Mouse (Mus musculus) intestine, postnatal 0 days (tissue): ENCODE results near the gene Ces1a. TPM values are rescaled to one million over a fixed set of nuclear protein-coding genes. Genes with fewer than 3 reads are reported as not detected.

Experiments used
- ATAC-seq: fragments of 200-750 bp; cut with Nextera tagmentation; 2 replicates; pipeline ENCODE4 v1.8.0; 2017; ENCODE audit warnings: mild to moderate bottlenecking, moderate TSS enrichment, moderate library complexity
- H3K27ac ChIP-seq: fragments of 300-500 bp; sonication (generic); 2 replicates; pipeline ENCODE4 v1.5.1; 2014; ENCODE audit warnings: mild to moderate bottlenecking, low read depth, low read length, moderate library complexity
- H3K27me3 ChIP-seq: fragments of 300-500 bp; sonication (generic); replicated peaks from 2 replicates; pipeline ENCODE4 v1.6.1; 2014; ENCODE audit warnings: low read length, mixed read lengths; ENCODE audit not compliant: control insufficient read depth, insufficient read depth
- H3K36me3 ChIP-seq: fragments of 300-500 bp; sonication (generic); 2 replicates; pipeline ENCODE4 v1.6.1; 2014; ENCODE audit warnings: mild to moderate bottlenecking, moderate library complexity; ENCODE audit not compliant: control insufficient read depth, insufficient read depth
- H3K4me1 ChIP-seq: fragments of 300-500 bp; sonication (generic); replicated peaks from 2 replicates; pipeline ENCODE4 v1.6.1; 2014; ENCODE audit warnings: antibody characterized with exemption, low read length, mixed read lengths; ENCODE audit not compliant: control insufficient read depth, insufficient read depth
- H3K4me2 ChIP-seq: fragments of 300-500 bp; sonication (generic); replicated peaks from 2 replicates; pipeline ENCODE4 v1.6.1; 2014; ENCODE audit warnings: low read depth, mild to moderate bottlenecking, moderate library complexity
- H3K4me3 ChIP-seq: fragments of 300-500 bp; sonication (generic); 2 replicates; pipeline ENCODE4 v1.5.1; 2014; ENCODE audit warnings: low read depth, low read length
- H3K9ac ChIP-seq: fragments of 300-500 bp; sonication (generic); 2 replicates; pipeline ENCODE4 v1.6.1; 2014; ENCODE audit warnings: mild to moderate bottlenecking, low read depth, low read length
- H3K9me3 ChIP-seq: fragments of 300-500 bp; sonication (generic); 2 replicates; pipeline ENCODE4 v1.6.1; 2016; ENCODE audit warnings: mixed run types; ENCODE audit not compliant: control insufficient read depth
- CTCF ChIP-seq: sonication (generic); IDR thresholded peaks from 2 replicates; pipeline ENCODE4 v1.5.1; 2016; ENCODE audit warnings: low read depth, mild to moderate bottlenecking, control low read depth, antibody characterized with exemption, moderate library complexity
- WGBS: fragments of 180-500 bp; shearing (Covaris S2); extraction: QIAGEN DNeasy Blood & Tissue Kit; methylation state at CpG from one replicate; pipeline ENCODE4 v1.1.7; 2014; 5-methylcytosine and 5-hydroxymethylcytosine counted together
- polyA plus RNA-seq: library from polyadenylated mRNA; unstranded; fragments of >200 nt; fragmentation: Nextera tagmentation; extraction: Ambion mirVana; gene quantifications from 2 replicates; pipeline ENCODE4 v1.2.1, GENCODE M21; 2015

Ces1a gene
- polyA plus RNA-seq, result not detected in 2 replicates

- no peaks in the 10 kb centered on the region for H3K36me3 ChIP-seq
- no peak within 1 kb of the TSS for H3K4me2 ChIP-seq
- H3K27ac ChIP-seq, result no peak within 1 kb of the TSS
- WGBS, result 81% methylated on average over 3 of the region's 3 CpGs
- no peak for TF ChIP-seq CTCF
- H3K9me3 ChIP-seq, result no peaks in the 10 kb centered on the region
- H3K4me3 ChIP-seq, result no peak within 1 kb of the TSS
- no peaks in the 10 kb centered on the region for H3K4me1 ChIP-seq
- H3K9ac ChIP-seq, result no peak within 1 kb of the TSS
- no peaks in the 10 kb centered on the region for H3K27me3 ChIP-seq
- ATAC-seq, result no peak
Measured at GRCm38 (mm10) chr8:93048092-93048491, at the start of gene Ces1a. TSS of gene Ces1a (minus strand) at chr8:93048192.

DNA sequence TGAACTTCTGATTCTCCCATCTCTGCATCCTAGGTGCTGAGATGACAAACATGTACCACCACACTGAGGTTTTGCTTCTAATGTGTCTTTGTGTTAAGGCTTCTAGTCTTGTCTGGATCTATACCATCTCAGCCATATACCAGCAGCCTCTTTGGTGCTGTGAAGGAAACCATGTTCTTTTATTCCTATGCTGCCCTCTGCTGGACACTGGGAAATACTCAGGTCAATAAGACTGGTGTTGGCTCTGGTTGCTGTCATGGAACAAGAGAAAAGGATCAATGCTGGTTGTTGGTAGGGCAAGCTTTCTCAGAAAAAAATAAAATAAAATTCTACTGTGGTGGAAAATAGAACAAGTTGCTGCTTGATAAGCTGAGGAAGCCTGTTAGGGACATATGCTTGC, 47.4 kb upstream of the Ces1a start:
- no peaks in the 10 kb centered on the region for H3K36me3 ChIP-seq
- H3K9ac ChIP-seq, result no peak overlapping the region
- no peak for ATAC-seq
- no peaks in the 10 kb centered on the region for H3K9me3 ChIP-seq
- no peak overlapping the region for H3K4me2 ChIP-seq
- no peaks in the 10 kb centered on the region for H3K4me1 ChIP-seq
- no peaks in the 10 kb centered on the region for H3K27me3 ChIP-seq
- TF ChIP-seq CTCF, result peak; percentile 78
- H3K27ac ChIP-seq, result no peak overlapping the region
- H3K4me3 ChIP-seq, result no peak overlapping the region

DNA sequence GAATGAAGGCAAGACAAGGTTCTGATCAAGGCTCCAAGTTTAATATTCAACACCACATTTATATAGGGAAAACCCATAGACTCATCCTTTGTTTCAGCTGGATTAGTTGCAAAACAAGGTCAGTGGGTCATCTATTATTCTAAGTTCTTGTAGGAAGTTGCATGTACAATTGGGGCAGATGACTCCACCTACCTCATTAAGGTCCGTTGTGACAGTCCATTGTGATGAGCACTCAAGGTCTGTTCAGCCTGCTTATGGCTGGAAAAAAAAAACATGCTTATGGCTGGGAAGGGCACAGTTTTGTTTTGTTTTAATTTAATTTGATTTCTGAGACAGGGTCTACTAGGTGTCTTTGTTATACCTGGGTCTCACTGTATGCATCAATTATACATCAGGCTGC, 43.3 kb upstream of the Ces1a start:
- H3K27me3 ChIP-seq, result no peaks in the 10 kb centered on the region
- no peaks in the 10 kb centered on the region for H3K9me3 ChIP-seq
- no peaks in the 10 kb centered on the region for H3K4me1 ChIP-seq
- 37% methylated on average over 1 of the region's 1 CpGs for WGBS
- H3K9ac ChIP-seq, result no peak overlapping the region
- no peak for ATAC-seq
- no peak overlapping the region for H3K4me3 ChIP-seq
- H3K27ac ChIP-seq, result no peak overlapping the region
- TF ChIP-seq CTCF, result no peak
- no peaks in the 10 kb centered on the region for H3K36me3 ChIP-seq
- H3K4me2 ChIP-seq, result no peak overlapping the region

DNA sequence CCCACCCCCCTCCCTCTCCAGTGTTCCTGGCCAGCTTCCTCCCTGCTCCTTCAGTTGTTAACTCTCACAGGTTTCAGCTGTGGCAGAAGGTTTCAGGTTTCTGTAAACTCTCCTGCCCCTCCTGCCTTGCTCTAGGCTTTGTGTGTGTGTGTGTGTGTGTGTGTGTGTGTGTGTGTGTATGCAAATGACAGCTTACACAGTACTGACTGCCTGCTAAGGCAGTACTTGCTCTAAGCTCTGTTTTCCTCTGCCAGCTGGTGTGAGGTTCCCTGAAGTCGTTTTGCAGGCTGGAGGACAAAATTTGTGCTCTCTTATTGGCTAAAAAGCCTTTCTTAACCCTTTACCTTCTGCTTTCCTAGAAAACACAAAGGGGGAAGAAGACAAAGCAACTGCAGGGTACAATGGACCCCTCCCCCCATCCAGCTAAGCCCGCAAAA, 40.7 kb upstream of the Ces1a start:
- ATAC-seq, result no peak
- no peak overlapping the region for H3K4me2 ChIP-seq

DNA sequence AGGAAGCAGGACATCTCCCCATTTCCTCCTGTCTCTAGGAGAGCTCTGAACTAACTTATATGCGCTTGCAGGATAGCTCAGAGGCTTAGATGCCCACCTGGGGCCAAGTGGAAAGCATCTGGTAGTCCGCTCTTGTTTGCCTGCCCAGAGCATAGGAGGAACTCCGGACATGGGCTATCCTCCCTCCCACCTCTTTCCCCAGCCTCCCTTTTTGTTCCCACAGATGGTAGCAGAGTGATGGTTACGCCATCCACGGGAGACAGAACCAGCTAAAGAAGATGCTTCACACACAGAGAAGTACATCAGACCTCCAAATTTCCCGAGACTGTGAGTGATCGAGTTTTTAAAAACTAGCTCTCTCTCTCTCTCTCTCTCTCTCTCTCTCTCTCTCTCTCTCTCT, 40.2 kb upstream of the Ces1a start:
- Histone ChIP-seq H3K4me2 (no peak overlapping the region), H3K27ac (no peak overlapping the region), H3K36me3 (no peaks in the 10 kb centered on the region), H3K4me1 (no peaks in the 10 kb centered on the region), H3K9me3 (no peaks in the 10 kb centered on the region), H3K4me3 (no peak overlapping the region), H3K9ac (no peak overlapping the region), H3K27me3 (no peaks in the 10 kb centered on the region)
- no peak for TF ChIP-seq CTCF
- WGBS, result 21% methylated on average over 7 of the region's 7 CpGs
- no peak for ATAC-seq

More for the DNA sequence above, 40.7 kb upstream of the Ces1a start:
- 9% methylated on average over 2 of the region's 2 CpGs for WGBS
- Histone ChIP-seq H3K4me1 (no peaks in the 10 kb centered on the region), H3K9me3 (no peaks in the 10 kb centered on the region), H3K9ac (no peak overlapping the region), H3K27me3 (no peaks in the 10 kb centered on the region), H3K4me3 (no peak overlapping the region), H3K27ac (no peak overlapping the region), H3K36me3 (no peaks in the 10 kb centered on the region)
- TF ChIP-seq CTCF, result no peak

GRCm38 (mm10) chr8:93079887-93080286, 31.9 kb upstream of the Ces1a start, which contains the start of gene Ces1b:
TSS of gene Ces1b (minus strand) at chr8:93080017.
- no peak within 1 kb of the TSS for H3K27ac ChIP-seq
- H3K4me3 ChIP-seq, result no peak within 1 kb of the TSS
- H3K9me3 ChIP-seq, result no peaks in the 10 kb centered on the region
- no peaks in the 10 kb centered on the region for H3K27me3 ChIP-seq
- H3K36me3 ChIP-seq, result no peaks in the 10 kb centered on the region
- ATAC-seq, result no peak
- H3K4me2 ChIP-seq, result no peak within 1 kb of the TSS
- no peaks in the 10 kb centered on the region for H3K4me1 ChIP-seq
- TF ChIP-seq CTCF, result no peak
- no peak within 1 kb of the TSS for H3K9ac ChIP-seq
- WGBS, result 23% methylated on average over 2 of the region's 2 CpGs

- H3K4me1 ChIP-seq, result no peaks in the 10 kb centered on the region
- H3K9me3 ChIP-seq, result no peaks in the 10 kb centered on the region
- H3K36me3 ChIP-seq, result no peaks in the 10 kb centered on the region
- no peaks in the 10 kb centered on the region for H3K27me3 ChIP-seq
- H3K4me2 ChIP-seq, result no peak overlapping the region
- WGBS, result 92% methylated on average over 4 of the region's 4 CpGs
- H3K4me3 ChIP-seq, result no peak overlapping the region
- no peak for ATAC-seq
- H3K9ac ChIP-seq, result no peak overlapping the region
- no peak for TF ChIP-seq CTCF
- H3K27ac ChIP-seq, result no peak overlapping the region
Measured at GRCm38 (mm10) chr8:93075251-93075650, 27.3 kb upstream of the Ces1a start.
